Mouse (Mus musculus) kidney, embryonic 15.5 days (tissue): ENCODE data around the gene Fdxacb1. TPM values are rescaled to one million over a fixed set of nuclear protein-coding genes. Genes with fewer than 3 reads are reported as not detected.
A peak's percentile ranks its signal among the peaks of the same experiment; 100 is the strongest.

Experiments
- ATAC-seq: fragments of 200-750 bp; cut with Nextera tagmentation; replicated peaks from 2 replicates; pipeline ENCODE4 v1.8.0; 2017; ENCODE audit warnings: moderate TSS enrichment; ENCODE audit not compliant: low FRiP score
- H3K27ac ChIP-seq: fragments of 300-500 bp; sonication (generic); 2 replicates; pipeline ENCODE4 v1.5.1; 2015; ENCODE audit warnings: mild to moderate bottlenecking, inconsistent platforms
- H3K27me3 ChIP-seq: fragments of 300-500 bp; sonication (generic); 2 replicates; pipeline ENCODE4 v1.6.1; 2015; ENCODE audit warnings: inconsistent platforms
- H3K36me3 ChIP-seq: fragments of 300-500 bp; sonication (generic); 2 replicates; pipeline ENCODE4 v1.6.1; 2015; ENCODE audit warnings: inconsistent platforms
- H3K4me1 ChIP-seq: fragments of 300-500 bp; sonication (generic); 2 replicates; pipeline ENCODE4 v1.6.1; 2015; ENCODE audit warnings: inconsistent platforms
- H3K4me2 ChIP-seq: fragments of 300-500 bp; sonication (generic); 2 replicates; pipeline ENCODE4 v1.6.1; 2015; ENCODE audit warnings: moderate library complexity, mild to moderate bottlenecking, inconsistent platforms
- H3K4me3 ChIP-seq: fragments of 300-500 bp; sonication (generic); replicated peaks from 2 replicates; pipeline ENCODE4 v1.5.1; 2015; ENCODE audit warnings: mild to moderate bottlenecking, inconsistent platforms
- H3K9ac ChIP-seq: fragments of 300-500 bp; sonication (generic); 2 replicates; pipeline ENCODE4 v1.6.1; 2015; ENCODE audit warnings: mild to moderate bottlenecking, inconsistent platforms
- H3K9me3 ChIP-seq: fragments of 300-500 bp; sonication (generic); replicated peaks from 2 replicates; pipeline ENCODE4 v1.6.1; 2016; ENCODE audit warnings: inconsistent platforms
- WGBS: fragments of 180-500 bp; shearing (Covaris S2); methylation state at CpG from one replicate; pipeline ENCODE4 v1.1.7; 2015; ENCODE audit warnings: mixed read lengths; 5-methylcytosine and 5-hydroxymethylcytosine counted together
- polyA plus RNA-seq: library from polyadenylated mRNA; unstranded; fragments of >200 nt; fragmentation: Nextera tagmentation; extraction: Ambion mirVana; gene quantifications from 2 replicates; pipeline ENCODE4 v1.2.1, GENCODE M21; 2015

The Fdxacb1 gene
- polyA plus RNA-seq, 1 experiment from 2014 or later = 10.9 TPM

DNA sequence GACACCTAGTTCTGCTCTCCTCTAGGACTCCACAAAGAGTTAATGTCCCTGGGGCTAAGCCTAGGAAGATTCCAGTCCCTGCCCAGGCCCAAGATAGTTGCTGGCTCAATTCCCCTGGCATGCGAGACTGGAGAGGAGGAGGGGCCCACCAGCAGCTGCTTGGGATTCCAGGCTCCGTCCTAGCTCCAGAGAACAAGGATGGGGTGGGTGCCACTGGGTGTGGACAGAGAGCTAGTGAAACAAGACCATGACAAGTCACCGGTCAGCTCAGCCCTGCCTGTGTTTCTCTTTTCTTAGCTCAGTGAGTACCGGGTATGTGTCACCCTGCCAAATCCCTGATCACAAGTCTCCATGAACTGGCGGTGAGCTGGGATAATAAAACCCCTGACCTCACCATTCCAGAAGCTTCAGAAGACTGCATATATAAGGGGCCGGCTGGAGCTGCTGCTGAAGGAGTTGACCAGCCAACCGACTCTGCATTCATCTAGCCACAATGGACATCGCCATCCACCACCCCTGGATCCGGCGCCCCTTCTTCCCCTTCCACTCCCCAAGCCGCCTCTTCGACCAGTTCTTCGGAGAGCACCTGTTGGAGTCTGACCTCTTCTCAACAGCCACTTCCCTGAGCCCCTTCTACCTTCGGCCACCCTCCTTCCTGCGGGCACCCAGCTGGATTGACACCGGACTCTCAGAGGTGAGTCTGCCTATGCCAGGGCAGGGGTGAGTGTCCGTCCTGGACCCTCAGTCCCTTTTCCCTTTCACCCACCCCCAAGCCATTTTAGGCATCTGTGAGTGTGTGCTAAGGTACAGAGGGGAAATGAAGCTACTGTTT, 15.0 kb upstream of the Fdxacb1 start:
- peak overlapping the region; percentile 72 for H3K27ac ChIP-seq
- H3K36me3 ChIP-seq = no peaks in the 10 kb centered on the region
- H3K4me1 ChIP-seq = peaks cover 21% of the 10 kb centered on the region
- no peaks in the 10 kb centered on the region for H3K27me3 ChIP-seq
- H3K9me3 ChIP-seq = no peaks in the 10 kb centered on the region
- H3K9ac ChIP-seq = no peak overlapping the region
- peak; percentile 86 for ATAC-seq
- H3K4me2 ChIP-seq = peak overlapping the region; percentile 39
- H3K4me3 ChIP-seq = peak overlapping the region; percentile 23
- 49% methylated on average over 17 of the region's 17 CpGs for WGBS

DNA sequence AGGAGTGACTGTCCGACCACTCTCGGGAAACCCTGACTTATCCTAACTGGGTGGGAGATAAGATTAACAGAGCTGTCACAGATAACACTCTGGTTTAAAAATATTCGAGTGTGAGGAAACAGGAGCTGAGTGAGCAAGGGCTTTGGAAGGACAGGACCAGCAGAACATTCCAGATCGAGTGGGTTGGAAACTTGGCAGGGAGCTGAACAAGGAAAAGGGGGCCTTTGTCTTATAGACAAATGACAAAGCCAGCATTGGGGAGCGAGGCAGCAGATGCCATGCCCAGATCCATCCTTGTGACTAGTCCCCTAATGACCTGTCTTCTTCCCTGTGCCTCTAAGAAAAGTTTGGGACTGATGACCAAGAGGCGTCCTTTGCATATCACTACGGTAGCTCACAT, 14.1 kb upstream of the Fdxacb1 start:
- ATAC-seq = no peak
- 66% methylated on average over 7 of the region's 7 CpGs for WGBS

DNA sequence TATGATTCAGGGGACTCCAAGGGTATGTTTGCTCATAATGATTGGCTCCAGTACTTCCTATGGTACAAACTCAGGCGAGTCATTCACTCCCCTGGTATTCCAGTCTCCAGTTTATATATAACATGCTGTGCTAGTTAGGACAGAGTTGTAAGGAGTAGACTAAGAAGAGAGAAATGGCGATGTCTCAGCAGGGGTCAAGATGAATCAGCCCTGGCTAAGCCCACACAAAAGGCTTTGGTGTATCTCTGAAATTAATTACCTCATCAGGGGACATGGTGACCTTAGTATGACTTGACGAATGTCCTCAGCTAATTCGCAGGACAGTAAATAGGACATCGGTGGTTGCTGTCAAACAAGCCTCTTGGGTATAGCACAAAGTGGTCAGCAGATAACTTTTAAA, 11.3 kb upstream of the Fdxacb1 start:
- WGBS = 61% methylated on average over 5 of the region's 5 CpGs
- no peak overlapping the region for H3K27ac ChIP-seq
- no peaks in the 10 kb centered on the region for H3K36me3 ChIP-seq
- ATAC-seq = no peak
- H3K4me2 ChIP-seq = no peak overlapping the region
- no peak overlapping the region for H3K9ac ChIP-seq
- no peaks in the 10 kb centered on the region for H3K27me3 ChIP-seq
- no peak overlapping the region for H3K4me3 ChIP-seq
- H3K9me3 ChIP-seq = no peaks in the 10 kb centered on the region
- H3K4me1 ChIP-seq = peaks cover 17% of the 10 kb centered on the region

More for the DNA sequence above, 14.1 kb upstream of the Fdxacb1 start:
- Histone ChIP-seq H3K27me3 (no peaks in the 10 kb centered on the region), H3K36me3 (no peaks in the 10 kb centered on the region), H3K9me3 (no peaks in the 10 kb centered on the region), H3K27ac (0 out of 2 replicates have a peak overlapping the region, but pooled peaks have one; percentile 72), H3K4me2 (peak overlapping the region; percentile 39), H3K4me1 (peaks cover 21% of the 10 kb centered on the region), H3K9ac (no peak overlapping the region), H3K4me3 (no peak overlapping the region; the same call in 1 of the 2 replicates)

DNA sequence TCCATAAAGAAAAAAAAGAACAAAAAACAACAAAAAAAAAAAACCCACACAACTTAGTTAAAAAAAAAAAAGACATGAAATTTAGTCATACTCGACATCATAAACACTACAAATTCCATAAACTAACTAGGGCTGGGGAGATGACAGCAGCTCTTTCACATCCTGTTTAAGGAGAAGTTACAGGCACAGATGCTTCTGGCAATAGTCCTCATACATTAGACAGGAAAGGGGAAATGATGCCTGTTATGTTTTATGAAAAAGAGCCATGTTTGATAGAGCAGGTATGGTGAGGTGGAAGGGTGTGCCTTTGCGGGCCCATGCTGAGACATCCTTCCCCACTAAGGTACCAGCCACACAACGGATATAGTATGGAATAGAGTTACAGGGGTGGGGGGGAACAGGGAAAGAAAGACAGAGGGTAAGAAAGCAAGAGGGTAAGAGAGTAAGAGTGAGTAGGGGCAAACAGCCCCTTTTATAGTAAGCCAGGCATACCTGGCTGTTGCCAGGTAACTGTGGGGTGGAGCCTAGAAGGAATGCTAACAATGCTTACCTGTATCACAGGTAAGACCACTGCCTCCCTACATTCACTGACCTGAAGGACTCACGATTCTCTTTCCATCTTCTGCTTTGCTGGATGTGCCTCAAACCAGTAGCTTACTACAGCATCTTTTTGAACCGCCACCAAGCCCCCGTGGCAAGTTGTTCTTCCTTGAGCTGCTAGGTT, 6.4 kb upstream of the Fdxacb1 start:
- Histone ChIP-seq H3K36me3 (0 out of 2 replicates have a peak, but pooled peaks cover 5% of the 10 kb centered on the region), H3K9ac (no peak overlapping the region), H3K4me1 (peaks cover 1% of the 10 kb centered on the region; the same call in 1 of the 2 replicates), H3K27me3 (no peaks in the 10 kb centered on the region), H3K9me3 (no peaks in the 10 kb centered on the region), H3K4me3 (no peak overlapping the region), H3K4me2 (no peak overlapping the region), H3K27ac (no peak overlapping the region)
- WGBS = 68% methylated on average over 6 of the region's 6 CpGs
- no peak for ATAC-seq

DNA sequence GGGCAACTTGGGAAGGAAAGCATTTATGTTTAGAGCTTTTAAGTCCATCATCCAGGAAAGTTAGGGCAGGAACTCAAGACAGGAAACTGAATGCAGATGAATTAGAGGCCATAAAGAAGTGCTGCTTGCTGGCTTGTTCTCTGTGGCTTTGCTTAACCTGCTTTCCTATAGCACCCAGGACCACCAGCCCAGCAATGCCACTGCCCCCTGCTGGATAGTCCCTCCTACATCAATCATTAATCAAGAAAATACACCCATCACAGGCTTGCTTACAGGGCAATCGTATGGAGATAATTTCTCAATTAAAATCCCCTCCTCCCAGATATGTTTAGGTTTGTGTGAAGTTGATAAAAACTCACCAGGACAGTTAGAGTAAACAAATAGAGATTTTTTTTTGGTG, 4.7 kb upstream of the Fdxacb1 start:
- no peak overlapping the region for H3K9ac ChIP-seq
- H3K9me3 ChIP-seq = no peaks in the 10 kb centered on the region
- H3K4me1 ChIP-seq = peaks cover 10% of the 10 kb centered on the region
- H3K4me3 ChIP-seq = no peak overlapping the region
- no peak for ATAC-seq
- no peaks in the 10 kb centered on the region for H3K27me3 ChIP-seq
- WGBS = 57% methylated on average over 1 of the region's 1 CpGs
- no peak overlapping the region for H3K27ac ChIP-seq
- no peak overlapping the region for H3K4me2 ChIP-seq
- H3K36me3 ChIP-seq = 0 out of 2 replicates have a peak, but pooled peaks cover 5% of the 10 kb centered on the region

DNA sequence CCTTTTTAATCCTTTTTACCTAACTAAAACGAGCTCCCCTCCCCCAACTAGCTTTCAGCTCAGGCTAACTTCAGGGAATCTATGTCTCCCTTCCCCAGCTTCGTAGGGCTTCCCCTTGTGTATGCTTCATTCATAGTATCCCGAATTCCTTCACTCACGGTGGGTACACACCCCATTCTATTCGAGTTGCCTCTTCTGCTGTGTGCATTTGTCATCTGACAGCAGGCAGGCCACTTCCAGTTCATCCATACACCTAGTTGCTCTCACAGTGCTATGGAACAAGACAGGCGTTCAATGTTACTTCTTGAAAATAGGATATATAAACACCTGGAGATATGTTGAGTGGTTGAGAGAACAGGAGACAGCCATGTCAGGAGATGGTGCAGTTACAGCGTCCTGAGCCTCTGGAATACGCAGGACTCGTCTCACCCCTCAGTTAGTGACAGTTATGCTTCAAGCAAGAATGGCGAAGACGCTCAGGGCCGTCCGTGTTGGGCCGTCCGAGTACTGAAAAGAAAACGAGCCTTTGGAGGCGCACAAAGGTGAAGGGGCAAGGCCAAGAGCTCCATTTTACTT, 417 bp upstream of the Fdxacb1 start:
- H3K27me3 ChIP-seq = no peaks in the 10 kb centered on the region
- H3K27ac ChIP-seq = peak overlapping the region; percentile 95
- peaks cover 21% of the 10 kb centered on the region for H3K4me1 ChIP-seq
- no peak; the same call in 1 of the 2 replicates for ATAC-seq
- H3K9ac ChIP-seq = peak overlapping the region; percentile 51
- H3K4me3 ChIP-seq = peak overlapping the region; percentile 60
- H3K4me2 ChIP-seq = peak overlapping the region; percentile 74
- 7% methylated on average over 17 of the region's 17 CpGs for WGBS
- H3K9me3 ChIP-seq = no peaks in the 10 kb centered on the region
- H3K36me3 ChIP-seq = peaks cover 16% of the 10 kb centered on the region

DNA sequence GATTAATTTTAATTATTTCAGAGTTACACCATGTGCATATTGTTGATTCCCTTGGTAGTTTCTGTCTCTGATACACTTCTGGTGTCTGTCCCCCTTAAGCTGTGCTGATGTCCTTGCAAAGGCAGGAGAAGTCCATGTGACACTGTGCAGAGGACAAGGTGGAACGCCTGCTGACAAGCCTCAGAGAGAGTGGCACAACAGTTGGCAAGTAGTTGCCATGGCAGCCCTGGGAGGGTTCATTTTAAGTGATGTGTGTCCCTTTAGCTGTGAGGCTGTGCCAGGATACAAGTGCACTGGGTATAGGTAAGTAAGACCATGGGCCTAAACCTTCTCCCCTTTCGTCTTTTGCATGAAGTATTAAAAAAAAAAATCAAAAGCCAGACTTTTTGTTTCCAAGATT, 2.0 kb downstream of the Fdxacb1 start:
- Histone ChIP-seq H3K4me1 (peaks cover 31% of the 10 kb centered on the region), H3K9me3 (no peaks in the 10 kb centered on the region)
- WGBS = 94% methylated on average over 2 of the region's 2 CpGs

DNA sequence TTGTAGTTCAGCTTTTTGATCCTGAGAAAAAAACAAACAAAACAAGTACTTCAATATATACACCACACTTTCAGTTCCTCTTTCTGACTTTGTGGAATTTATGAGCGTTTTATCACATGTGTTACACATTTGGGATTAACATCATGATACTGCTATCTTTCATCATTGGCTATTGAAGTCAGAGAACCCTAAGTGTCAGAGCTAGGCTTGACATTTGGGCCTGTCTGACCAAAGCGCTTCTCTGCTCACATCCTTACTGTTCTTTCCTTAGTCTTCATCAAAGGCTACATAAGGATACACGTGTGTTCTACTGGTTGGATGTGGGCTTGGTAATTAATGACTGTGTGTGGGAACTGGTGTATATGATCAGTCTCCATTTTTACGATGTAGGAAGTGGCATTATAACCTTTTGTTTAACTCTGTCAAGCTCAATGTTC, 6.0 kb downstream of the Fdxacb1 start:
- 56% methylated on average over 4 of the region's 4 CpGs for WGBS
- Histone ChIP-seq H3K9ac (peak overlapping the region; percentile 94; the same call in 1 of the 2 replicates), H3K36me3 (peaks cover 23% of the 10 kb centered on the region), H3K4me1 (peaks cover 26% of the 10 kb centered on the region), H3K4me3 (peak overlapping the region; percentile 94), H3K4me2 (peak overlapping the region; percentile 90), H3K27me3 (no peaks in the 10 kb centered on the region), H3K27ac (no peak overlapping the region), H3K9me3 (no peaks in the 10 kb centered on the region)
- no peak for ATAC-seq

More for the DNA sequence above, 2.0 kb downstream of the Fdxacb1 start:
- ATAC-seq = no peak
- Histone ChIP-seq H3K4me2 (no peak overlapping the region), H3K4me3 (no peak overlapping the region), H3K27ac (no peak overlapping the region), H3K27me3 (no peaks in the 10 kb centered on the region), H3K9ac (no peak overlapping the region), H3K36me3 (peaks cover 11% of the 10 kb centered on the region)

DNA sequence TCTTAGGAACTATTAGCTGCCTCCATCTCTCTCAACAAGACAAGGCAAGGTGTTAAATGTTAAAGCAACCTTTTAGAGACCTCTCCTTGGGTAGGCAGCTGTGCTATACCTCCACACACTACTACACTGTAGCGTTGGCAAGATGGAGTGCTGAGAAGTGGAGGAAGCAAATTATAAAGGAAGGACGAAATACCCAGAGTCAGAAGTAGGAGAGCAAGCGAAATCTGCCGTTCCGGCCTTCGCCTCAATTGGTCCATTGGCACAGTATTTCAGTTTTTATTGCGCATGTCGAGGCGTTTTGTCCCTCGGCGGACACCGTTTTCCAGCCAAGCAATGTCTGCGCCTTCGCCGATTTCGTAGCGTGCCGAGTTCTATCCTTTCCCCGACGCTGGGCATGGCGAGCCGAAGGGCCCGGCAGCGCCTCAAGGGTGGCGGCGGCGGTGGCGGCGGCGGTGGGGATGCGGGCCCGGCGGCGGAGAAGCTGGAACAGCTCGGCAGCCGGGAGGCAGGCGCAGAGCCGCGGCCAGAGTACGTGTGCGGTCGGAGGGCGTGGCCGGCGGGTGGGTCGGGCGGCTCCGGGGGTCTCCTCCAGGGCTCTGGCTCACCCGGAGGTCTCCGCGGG, 7.1 kb downstream of the Fdxacb1 start, which contains the start of the genes Alg9 and 1110032A03Rik:
Gene Alg9 (plus strand): TSS at position 29 of the 622 bp plus-strand sequence.
Gene 1110032A03Rik (minus strand): TSS at position 530 of the 622 bp plus-strand sequence.
- Histone ChIP-seq H3K27me3 (no peaks in the 10 kb centered on the region), H3K4me3 (peak within 1 kb of the TSS; percentile 94), H3K9ac (peak within 1 kb of the TSS; percentile 94), H3K36me3 (peaks cover 34% of the 10 kb centered on the region), H3K4me1 (peaks cover 19% of the 10 kb centered on the region), H3K4me2 (peak within 1 kb of the TSS; percentile 90), H3K9me3 (no peaks in the 10 kb centered on the region), H3K27ac (peak within 1 kb of the TSS; percentile 81)
- peak; percentile 86 for ATAC-seq
- WGBS = under 1% methylated on average over 36 of the region's 51 CpGs

DNA sequence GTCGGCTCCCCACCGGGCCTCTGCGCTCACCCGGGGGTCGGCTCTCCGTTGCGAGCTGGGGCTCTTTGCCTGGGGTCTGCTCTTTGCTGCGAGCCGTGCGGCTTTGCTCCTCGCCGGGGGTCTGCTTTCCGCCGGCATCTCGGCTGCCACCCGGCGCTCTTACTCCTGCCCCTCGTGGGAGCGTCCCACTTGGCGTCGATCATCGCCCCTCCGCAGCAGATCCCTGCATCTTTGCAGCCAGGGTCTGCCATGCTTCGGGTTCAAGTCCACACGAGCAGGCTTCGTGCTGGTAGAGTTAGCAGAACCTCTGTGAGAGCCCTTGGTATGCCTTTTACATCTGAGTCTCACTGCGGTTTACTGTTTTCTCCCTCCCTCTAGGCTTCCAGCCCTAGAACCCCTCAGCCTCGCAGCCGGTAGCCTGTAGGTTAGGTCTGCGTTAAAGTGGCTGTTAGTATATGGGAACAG, 7.7 kb downstream of the Fdxacb1 start:
- H3K4me3 ChIP-seq = peak overlapping the region; percentile 94
- ATAC-seq = peak; percentile 41
- H3K27ac ChIP-seq = peak overlapping the region; percentile 81
- H3K27me3 ChIP-seq = no peaks in the 10 kb centered on the region
- peaks cover 39% of the 10 kb centered on the region for H3K36me3 ChIP-seq
- no peaks in the 10 kb centered on the region for H3K9me3 ChIP-seq
- peaks cover 19% of the 10 kb centered on the region for H3K4me1 ChIP-seq
- WGBS = under 1% methylated on average over 30 of the region's 30 CpGs
- peak overlapping the region; percentile 94 for H3K9ac ChIP-seq
- H3K4me2 ChIP-seq = peak overlapping the region; percentile 90

DNA sequence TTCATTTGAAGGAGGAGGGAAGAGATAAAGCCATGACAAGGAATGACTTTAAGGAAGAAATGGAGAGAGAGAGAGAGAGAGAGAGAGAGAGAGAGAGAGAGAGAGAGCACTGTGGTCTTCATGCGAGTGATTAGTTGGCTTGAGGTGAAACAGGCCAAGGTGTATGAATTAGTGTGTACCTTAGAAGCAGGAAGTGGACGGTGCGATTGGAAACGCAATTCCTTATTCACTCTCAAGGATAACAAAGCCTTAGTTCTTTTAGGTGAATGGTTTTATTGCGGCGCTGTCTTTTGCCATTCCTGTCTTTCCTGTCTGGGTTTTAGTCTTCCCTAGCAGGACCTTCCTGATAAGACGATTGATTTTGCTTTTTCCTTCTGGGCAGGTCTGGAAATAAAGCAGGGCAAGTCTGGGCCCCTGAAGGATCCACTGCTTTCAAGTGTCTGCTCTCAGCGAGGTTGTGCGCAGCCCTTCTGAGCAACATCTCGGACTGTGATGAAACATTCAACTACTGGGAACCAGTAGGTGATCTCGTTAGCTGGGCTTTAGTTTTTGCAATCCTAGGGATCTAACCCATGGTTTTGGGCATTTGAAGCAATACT, 8.2 kb downstream of the Fdxacb1 start:
- peaks cover 19% of the 10 kb centered on the region for H3K4me1 ChIP-seq
- peak overlapping the region; percentile 90 for H3K4me2 ChIP-seq
- peak overlapping the region; percentile 94 for H3K9ac ChIP-seq
- no peak overlapping the region for H3K27ac ChIP-seq
- H3K36me3 ChIP-seq = peaks cover 44% of the 10 kb centered on the region
- WGBS = 55% methylated on average over 11 of the region's 11 CpGs
- peak overlapping the region; percentile 94 for H3K4me3 ChIP-seq
- no peaks in the 10 kb centered on the region for H3K27me3 ChIP-seq
- ATAC-seq = no peak
- no peaks in the 10 kb centered on the region for H3K9me3 ChIP-seq
